Mouse (Mus musculus) left cerebral cortex, postnatal 10 days (tissue): ENCODE measurements around the gene Cct7. TPM values are rescaled to one million over a fixed set of nuclear protein-coding genes. Genes with fewer than 3 reads are reported as not detected.
"Not testable (repeated sequence)": the region's sequence is repeated elsewhere in the genome, so short reads cannot be mapped to it uniquely, and the experiment has no call there.

Source experiments
- DNase-seq, 2 experiments: peaks; one replicate each; pipeline ENCODE4 v3.0.0; 2021 to 2022; ENCODE audit warnings: low spot score in 2 of 2, mixed read lengths in 1 of 2; ENCODE audit errors: extremely low spot score in 1 of 2
- intact Hi-C: fragments of 180-260 bp; cut with DNase I; formaldehyde crosslinking; loops from one replicate; pipeline ENCODE4 v1.15.1; 2025
- total RNA-seq, 2 experiments: library from RNA; stranded (reverse); gene quantifications; 2 replicates each; pipeline ENCODE4 v1.2.3; 2021

Gene Cct7
- total RNA-seq, 2 experiments from 2014 or later = 245 to 257 TPM

DNA sequence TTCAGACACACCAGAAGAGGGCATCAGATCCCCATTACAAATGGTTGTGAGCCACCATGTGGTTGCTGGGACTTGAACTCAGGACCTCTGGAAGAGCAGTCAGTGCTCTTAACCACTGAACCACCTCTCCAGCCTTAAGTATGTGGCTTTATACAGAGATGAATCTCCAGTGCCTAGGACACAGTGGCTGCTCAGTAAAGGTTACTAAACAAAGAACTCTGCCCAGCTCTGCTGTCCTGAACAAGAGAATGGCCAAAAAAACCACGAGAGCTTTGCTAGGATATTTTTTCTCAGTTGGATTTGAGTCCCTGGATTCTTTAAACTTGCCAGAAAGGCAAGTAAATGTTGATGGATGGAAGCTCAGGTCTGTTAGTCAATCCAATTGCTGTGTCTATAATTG is 1.2 kb upstream of the Cct7 start:
- intact Hi-C loops, DNase-seq: not testable (repeated sequence)

DNA sequence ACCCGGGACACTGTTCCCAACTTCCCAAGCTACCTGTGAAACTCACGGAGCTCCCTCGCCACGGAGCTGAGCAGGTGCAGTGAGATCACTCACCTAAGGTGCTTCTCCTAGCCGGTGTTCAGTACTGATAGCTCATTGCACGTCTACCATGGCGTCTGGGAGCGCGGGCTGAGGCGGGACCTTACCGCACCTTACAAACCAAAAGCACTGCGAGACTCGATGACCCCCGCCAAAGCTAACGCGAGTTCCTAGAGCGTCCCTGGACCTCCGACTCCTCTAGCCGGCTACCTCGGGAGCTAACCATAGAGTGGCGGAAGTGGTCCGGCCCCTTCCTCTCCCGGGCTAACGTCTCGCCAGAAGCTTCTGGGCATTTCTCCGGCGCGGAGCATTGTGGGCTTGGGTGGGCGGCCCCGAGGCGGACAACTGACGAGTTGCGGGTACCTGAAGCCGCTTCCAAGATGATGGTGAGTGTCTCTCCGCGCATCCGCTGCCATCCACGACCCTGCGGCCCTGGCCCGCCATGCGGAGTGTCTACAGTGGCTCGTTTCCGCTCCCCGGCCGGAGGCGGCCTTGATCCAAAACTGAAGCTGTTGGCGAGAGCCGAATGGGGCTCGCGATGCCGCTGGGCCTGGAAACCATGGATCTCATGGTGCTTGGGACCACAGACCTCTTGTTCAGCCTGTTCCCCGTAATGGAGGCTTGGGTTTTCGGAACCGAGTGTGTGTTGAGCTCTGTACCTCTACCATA is 523 bp downstream of the Cct7 start, which contains the start of gene Pradc1:
TSS of gene Pradc1 (minus strand) at position 307 of the 747 bp plus-strand sequence.
- intact Hi-C loops = no loop called here

DNA sequence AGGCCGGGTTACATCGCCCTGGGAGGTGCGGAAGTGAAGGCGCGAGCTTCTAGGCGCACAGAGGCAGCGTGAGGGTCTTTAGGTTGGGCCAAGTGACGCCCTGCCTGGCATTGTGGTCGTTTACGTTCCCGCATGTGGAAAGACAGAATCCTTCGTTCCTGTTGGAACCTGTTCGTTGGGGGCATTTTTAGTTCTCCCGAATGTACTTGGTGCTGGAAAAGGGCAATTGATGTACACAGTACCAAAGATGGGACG is 1.0 kb downstream of the Cct7 start:
- intact Hi-C loops = no loop called here
- no peak for DNase-seq

More for the DNA sequence above, 523 bp downstream of the Cct7 start, which contains the start of gene Pradc1:
- DNase-seq = peak; percentile 98

GRCm38 (mm10) chr6:85452816-85453215 is 1.5 kb downstream of the Cct7 start:
- intact Hi-C loops = no loop called here
- DNase-seq = no peak

DNA sequence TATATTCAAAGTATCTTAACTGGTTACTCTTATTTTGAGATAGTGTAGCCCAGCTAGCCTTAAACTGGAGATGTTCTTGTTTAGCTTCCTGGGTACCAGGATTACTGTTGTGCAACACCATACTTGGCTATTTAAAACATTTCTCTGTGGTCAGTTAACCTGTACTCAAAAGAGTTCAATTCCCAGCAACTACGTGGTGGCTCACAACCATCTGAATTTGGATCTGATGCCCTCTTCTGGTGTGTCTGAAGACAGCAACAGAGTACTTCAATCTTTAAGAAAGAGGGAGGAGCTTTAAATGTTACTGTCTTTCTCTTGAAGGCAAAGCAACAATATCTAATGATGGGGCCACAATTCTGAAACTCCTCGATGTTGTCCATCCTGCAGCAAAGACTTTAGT is 8.3 kb downstream of the Cct7 start:
- intact Hi-C loops = no loop called here
- DNase-seq = no peak

DNA sequence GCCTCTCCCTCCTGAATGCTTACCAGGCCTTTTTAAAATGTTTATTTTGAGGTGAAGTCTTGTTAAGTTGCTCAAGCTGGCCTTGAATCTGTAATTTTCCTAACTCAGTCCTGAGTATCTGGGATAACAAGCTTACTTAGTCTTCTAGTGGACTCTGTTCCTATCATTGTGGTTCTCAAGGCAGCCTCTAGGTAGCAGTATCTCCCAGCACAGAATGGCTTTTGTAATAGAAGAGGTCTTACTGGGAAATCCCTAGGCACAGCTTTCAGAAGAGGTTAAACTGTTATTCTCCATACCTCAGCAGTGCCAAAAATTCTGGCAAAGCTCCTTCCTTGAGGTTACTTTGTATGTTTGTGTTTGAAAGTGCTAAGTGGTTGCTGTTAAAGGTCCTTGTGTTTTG is 14.1 kb downstream of the Cct7 start:
- intact Hi-C loops = loop anchor here (5.0 kb wide), 1 partner anchor 47 kb away; the partner anchor contains the start of gene Egr4
- no peak for DNase-seq

DNA sequence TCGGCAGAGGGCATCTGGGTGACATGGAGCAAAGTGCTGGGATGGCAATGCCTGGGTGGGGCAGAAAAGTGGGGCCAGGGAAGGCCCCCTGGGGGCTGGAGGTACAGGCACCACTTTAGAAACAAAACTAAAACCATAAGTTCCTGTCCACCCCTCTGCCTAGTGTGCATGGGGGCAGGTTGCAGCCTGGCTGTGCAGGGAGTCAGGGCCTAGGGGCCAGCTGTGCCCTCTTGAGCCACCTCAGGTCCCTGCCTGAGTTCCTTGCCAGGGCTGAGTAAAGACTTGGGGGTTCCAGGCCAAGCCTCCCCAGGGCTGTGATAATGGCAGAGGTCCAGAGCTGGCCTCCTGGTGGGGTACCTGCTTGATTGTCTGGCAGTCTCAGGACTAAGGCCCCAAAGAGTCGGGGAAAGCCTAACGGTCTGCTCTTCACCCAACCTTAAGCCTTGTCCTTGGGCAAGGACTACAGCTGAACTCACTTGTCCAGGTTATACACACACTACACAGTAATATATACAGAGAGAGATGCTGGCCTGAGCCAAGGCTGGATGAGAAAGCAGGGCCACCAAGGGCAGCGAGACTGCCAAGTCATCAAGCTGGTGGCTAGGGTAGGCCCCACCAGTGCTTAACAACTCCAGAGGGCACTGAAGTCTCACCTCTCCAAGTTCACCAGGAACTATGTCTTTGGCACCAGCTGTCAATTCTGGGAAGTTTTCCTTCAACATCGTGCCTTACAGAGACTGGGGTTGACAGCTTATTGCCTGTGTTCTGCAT is 18.5 kb downstream of the Cct7 start:
- DNase-seq = no peak

DNA sequence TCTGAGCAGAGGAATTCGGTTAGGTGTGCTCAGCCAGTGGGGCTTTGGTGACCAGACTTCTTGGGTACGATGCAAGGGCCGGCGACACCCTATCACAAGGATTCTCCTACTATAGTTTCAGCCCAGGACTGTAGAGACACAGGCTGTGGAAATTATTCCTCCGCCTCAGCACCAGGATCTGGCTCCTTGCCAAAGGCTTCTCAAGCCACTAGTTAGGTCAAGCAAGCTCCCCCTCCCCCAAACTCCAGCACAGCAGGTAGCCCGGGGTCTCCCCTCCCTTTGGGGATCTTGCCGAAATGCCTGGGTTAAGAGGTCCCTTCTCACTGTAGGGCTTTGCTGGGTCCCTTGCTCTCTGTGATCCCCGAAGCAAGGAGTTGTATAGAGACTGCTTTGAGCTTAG is 20.6 kb downstream of the Cct7 start:
- intact Hi-C loops = no loop called here
- peak in 1 of 2 experiments; percentile 53 for DNase-seq

More for the DNA sequence above, 18.5 kb downstream of the Cct7 start:
- intact Hi-C loops = loop anchor here (5.0 kb wide), 1 partner anchor 42 kb away; the partner anchor contains the start of gene Egr4

DNA sequence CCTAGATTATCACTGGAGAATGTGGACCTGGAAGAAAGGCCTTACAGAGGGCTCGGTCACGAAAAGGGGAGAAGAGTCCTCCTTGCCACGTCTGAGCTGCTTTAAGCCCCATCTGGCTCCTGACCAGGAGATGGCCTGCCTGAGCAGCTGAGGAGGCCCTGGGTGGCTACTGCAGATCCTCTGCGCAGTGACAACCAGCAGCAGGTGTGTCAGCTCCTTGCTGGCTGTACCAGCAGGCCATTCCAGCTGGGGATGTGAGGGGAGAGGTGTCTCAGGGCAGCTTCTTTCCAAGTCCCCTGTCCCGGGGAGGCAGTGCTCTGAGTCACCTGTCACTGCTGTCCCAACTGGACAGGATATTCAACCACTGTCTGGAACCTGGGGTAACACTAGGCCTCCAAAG is 21.2 kb downstream of the Cct7 start:
- no peak for DNase-seq
- intact Hi-C loops = no loop called here

DNA sequence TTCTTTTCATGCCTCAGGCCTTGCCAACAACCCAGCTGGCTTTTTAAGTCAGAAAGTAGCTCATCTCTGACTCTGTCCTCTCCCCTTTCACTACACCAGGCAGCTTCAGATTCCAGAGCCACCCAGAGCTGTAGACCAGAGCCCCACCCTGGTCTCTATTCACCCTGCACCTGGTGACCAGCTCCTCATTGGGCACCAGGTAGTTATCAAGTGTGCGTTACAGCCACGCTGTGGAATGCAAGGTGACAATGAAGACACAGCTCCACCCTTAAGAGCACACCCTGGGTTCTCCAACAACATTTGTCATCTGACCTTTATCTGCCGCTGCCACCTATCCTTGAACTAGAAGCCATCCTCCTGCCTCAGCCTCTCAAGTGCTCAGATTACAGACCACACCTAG is 24.3 kb downstream of the Cct7 start:
- intact Hi-C loops = no loop called here
- DNase-seq = no peak

DNA sequence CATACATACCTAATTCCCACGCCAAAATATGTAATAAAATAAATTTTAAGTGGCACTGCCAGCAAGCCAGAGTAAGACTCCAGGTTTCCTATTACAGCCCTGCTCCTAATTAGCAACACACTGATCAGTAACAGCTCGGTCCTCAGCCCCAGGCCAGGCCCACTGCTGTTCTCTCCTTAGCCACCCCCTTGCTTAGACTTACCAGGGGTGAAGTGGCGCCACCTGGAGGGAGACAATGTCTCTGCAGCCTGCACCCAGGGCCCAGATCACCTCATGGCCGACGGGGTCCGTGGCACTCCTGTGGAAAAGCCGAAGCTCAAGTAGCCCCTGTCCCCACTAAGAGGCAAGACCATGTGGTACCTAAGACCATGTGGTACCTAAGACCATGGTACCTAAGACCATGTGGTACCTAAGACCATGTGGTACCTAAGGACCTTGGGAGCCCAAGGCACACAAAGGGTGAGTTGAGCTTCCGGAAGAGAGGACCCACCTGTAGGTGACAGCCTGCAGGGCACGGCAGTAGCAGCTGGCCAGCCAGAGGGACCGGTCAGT is 26.1 kb downstream of the Cct7 start:
- intact Hi-C loops = no loop called here
- no peak for DNase-seq

DNA sequence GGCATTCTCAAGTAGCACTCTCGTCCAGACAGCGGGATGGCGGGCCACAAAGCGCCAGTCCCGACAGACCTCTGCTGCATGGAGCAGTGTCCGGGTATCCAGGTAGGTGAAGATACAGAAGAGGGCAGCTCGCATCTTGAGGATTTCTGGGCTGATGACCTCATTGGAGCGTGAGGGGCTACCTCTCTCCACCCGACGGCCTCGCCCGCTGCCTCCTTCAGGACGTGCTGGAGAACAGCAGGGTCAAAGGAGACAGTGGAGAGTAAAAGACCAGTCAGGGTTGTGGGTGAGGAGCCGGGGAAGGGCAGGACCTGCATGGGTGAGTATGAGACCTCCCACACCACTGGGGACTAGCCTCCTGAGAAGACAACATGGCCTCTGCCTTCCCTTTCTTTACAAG is 27.1 kb downstream of the Cct7 start:
- DNase-seq = no peak
- intact Hi-C loops = no loop called here

- DNase-seq = no peak
- intact Hi-C loops = no loop called here
These were observed 28.7 kb downstream of the Cct7 start for GRCm38 (mm10) chr6:85479979-85480378.

DNA sequence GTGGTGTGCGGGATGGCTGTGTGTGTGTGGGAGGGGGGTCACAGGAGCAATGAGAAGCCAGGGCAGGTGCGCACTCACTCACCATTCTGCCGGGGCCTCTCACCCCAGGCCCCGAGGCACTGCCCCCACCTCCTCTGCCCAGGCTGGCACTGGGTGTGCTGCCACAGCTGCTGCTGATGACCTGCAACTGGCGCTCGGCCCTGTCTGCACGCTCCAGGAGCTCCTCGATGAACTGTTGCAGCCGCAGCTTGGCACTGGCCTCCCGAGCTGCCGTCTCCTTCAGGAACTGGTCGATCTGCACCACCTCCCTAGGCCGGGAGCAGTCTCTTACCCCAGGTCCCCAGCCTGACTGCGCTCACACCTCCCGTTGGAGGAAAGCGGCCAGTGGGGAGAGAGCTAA is 29.4 kb downstream of the Cct7 start:
- DNase-seq = no peak
- intact Hi-C loops = no loop called here

DNA sequence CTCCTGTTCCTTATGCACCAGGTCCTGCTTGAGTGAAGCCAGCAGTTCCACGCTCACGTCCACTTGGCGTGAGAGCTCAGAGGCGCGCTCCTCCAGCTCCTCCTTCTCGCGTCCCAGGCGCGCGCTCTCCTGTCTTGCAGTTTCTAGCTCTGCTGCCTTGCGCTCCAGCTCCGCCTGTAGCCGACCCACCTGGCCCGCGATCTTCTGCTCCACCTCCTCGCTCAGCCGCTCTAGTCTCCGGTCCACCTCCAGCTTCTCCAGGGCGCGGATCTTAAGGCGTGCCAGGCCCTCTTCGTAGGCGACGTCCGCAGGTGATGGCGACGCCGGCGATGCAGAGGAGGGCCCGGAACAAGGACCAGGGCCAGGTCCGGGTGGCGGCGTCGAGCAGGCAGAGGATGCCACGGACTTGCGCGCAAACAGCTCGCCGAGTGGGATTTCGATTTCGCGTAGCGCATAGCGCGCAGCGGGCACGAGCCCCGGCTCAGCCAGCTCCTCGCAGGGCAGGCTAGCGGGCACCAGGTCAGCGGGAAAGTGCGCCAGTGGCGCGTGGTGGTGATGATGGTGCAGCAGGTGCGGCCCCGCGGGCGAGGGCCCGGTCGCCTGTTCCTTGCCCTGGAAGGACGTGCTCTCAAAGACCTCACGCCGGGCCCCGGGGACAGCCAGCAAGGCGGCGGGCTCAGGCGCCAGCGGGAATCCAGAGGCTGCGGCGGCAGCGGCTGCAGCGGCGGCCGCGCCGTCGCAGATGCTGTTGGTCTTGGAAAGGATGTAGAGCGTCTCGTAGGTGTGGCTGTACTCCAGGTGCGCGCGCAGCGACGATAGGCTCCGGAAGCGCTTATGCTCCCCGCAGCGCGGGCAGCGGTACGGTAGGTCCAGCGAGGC is 32.8 kb downstream of the Cct7 start:
- intact Hi-C loops = no loop called here
- DNase-seq = no peak

DNA sequence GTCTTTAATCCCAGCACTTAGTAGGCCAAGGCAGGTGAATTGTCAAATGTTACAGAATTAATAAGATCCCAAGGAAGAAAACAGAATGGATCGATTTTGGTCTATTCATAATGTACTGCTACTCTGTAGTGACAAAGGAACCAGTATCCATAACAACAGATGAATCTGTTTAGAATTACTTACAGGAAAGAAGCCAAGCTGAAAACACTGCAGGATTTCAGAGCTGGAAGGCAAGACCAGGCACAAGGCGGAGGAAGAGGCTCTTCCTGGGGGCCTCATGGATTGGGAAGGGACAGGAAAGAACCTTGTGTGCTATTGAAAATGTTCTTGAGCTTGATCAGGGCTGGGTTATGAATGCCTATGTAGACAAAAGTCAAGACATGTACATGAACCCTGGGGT is 34.4 kb downstream of the Cct7 start:
- DNase-seq = no peak
- intact Hi-C loops = no loop called here

- intact Hi-C loops = no loop called here
- no peak for DNase-seq
These were observed 37.2 kb downstream of the Cct7 start for GRCm38 (mm10) chr6:85488510-85488909.

GRCm38 (mm10) chr6:85489717-85490116 is 38.4 kb downstream of the Cct7 start:
- intact Hi-C loops = no loop called here
- no peak for DNase-seq

GRCm38 (mm10) chr6:85490252-85490651 is 38.9 kb downstream of the Cct7 start:
- intact Hi-C loops = no loop called here

More at GRCm38 (mm10) chr6:85490252-85490651, 38.9 kb downstream of the Cct7 start:
- DNase-seq = no peak
